Mouse (Mus musculus): Measurements from ENCODE around the gene Acsl6. TPM values are rescaled to one million over a fixed set of nuclear protein-coding genes. Genes with fewer than 3 reads are reported as not detected.

Gene Acsl6
- polyA plus RNA-seq, 1 experiment from 2014 or later: 1.5 TPM

DNA sequence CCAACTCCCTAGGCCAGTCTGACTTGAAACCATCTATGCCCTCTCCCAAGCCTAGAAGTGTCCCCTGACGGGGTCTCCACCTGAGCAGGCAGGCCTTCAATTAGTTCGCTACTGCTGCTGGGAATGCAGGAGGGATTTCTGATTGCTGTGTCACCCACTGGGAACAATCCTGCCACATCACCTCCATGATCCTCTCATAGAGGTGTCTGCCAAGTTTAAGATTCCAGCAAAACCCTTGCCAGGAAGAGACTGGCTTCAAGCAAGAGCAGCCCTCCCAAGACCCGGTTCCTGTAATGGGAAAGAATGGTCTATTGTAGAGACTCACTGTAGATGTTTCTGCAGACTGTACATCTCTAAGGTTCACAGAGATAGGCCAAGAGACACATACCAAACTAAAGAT, 992 bp upstream of the Acsl6 start:
- H3K9ac ChIP-seq (ENCODE audit: low read depth, low read length): no peak overlapping the region
- no peak overlapping the region for H3K4me3 ChIP-seq (ENCODE audit: low read depth, low read length)
- no peak overlapping the region for H3K4me2 ChIP-seq
- 81% methylated on average over 3 of the region's 3 CpGs for WGBS (ENCODE audit: insufficient replicate concordance)
- H3K27ac ChIP-seq (ENCODE audit: low read depth, low read length): no peak overlapping the region
- H3K27me3 ChIP-seq (ENCODE audit: control insufficient read depth, insufficient read depth, low read length): peaks cover 26% of the 10 kb centered on the region
- H3K9me3 ChIP-seq (replicated peaks; ENCODE audit: control insufficient read depth, low read length): 0 out of 2 replicates have a peak, but pooled peaks cover 3% of the 10 kb centered on the region
- no peaks in the 10 kb centered on the region for H3K36me3 ChIP-seq (ENCODE audit: control insufficient read depth, insufficient read depth, low read length)
- H3K4me1 ChIP-seq (ENCODE audit: control insufficient read depth, insufficient read depth, low read length): peaks cover 8% of the 10 kb centered on the region; the same call in 1 of the 2 replicates
- ATAC-seq (replicated peaks; ENCODE audit: insufficient number of reproducible peaks, low FRiP score, low TSS enrichment): no peak

GRCm38 (mm10) chr11:54303076-54303727, 396 bp upstream of the Acsl6 start:
- H3K36me3 ChIP-seq (ENCODE audit: control insufficient read depth, insufficient read depth, low read length): no peaks in the 10 kb centered on the region
- peaks cover 8% of the 10 kb centered on the region; the same call in 1 of the 2 replicates for H3K4me1 ChIP-seq (ENCODE audit: control insufficient read depth, insufficient read depth, low read length)
- peaks cover 26% of the 10 kb centered on the region for H3K27me3 ChIP-seq (ENCODE audit: control insufficient read depth, insufficient read depth, low read length)
- H3K9ac ChIP-seq (ENCODE audit: low read depth, low read length): no peak overlapping the region
- 0 out of 2 replicates have a peak, but pooled peaks cover 3% of the 10 kb centered on the region for H3K9me3 ChIP-seq (replicated peaks; ENCODE audit: control insufficient read depth, low read length)
- H3K4me2 ChIP-seq: peak overlapping the region; percentile 95
- H3K4me3 ChIP-seq (ENCODE audit: low read depth, low read length): peak overlapping the region; percentile 64
- 17% methylated on average over 6 of the region's 6 CpGs for WGBS (ENCODE audit: insufficient replicate concordance)
- no peak overlapping the region for H3K27ac ChIP-seq (ENCODE audit: low read depth, low read length)
- no peak for ATAC-seq (replicated peaks; ENCODE audit: insufficient number of reproducible peaks, low FRiP score, low TSS enrichment)

DNA sequence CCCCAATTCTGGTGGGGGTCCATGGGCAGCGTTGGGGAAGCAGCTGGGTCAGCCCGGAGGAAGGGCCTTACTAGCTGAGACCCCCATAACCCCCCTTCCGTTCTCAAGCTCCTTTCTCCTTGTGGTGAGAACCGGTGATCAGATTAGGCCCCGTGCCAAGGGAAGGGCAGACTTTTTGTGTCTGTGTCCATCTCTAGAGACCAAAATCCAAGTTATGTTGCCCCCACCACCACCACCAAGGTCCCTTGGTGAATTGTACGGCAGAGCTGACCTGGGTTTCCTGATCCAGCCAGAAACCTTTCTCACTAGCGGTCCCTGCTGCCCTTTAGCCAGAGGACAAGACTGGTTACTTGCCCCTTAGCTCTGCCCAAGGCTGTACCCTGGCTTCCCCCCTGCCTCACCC, 874 bp downstream of the Acsl6 start:
- Histone ChIP-seq H3K4me1 (ENCODE audit: control insufficient read depth, insufficient read depth, low read length) (peaks cover 8% of the 10 kb centered on the region; the same call in 1 of the 2 replicates), H3K4me2 (peak overlapping the region; percentile 95), H3K27ac (ENCODE audit: low read depth, low read length) (no peak overlapping the region), H3K27me3 (ENCODE audit: control insufficient read depth, insufficient read depth, low read length) (peaks cover 26% of the 10 kb centered on the region), H3K9me3 (replicated peaks; ENCODE audit: control insufficient read depth, low read length) (no peaks in the 10 kb centered on the region), H3K4me3 (ENCODE audit: low read depth, low read length) (peak overlapping the region; percentile 64), H3K9ac (ENCODE audit: low read depth, low read length) (no peak overlapping the region), H3K36me3 (ENCODE audit: control insufficient read depth, insufficient read depth, low read length) (no peaks in the 10 kb centered on the region)
- WGBS (ENCODE audit: insufficient replicate concordance): 3% methylated on average over 7 of the region's 7 CpGs
- ATAC-seq (replicated peaks; ENCODE audit: insufficient number of reproducible peaks, low FRiP score, low TSS enrichment): no peak

DNA sequence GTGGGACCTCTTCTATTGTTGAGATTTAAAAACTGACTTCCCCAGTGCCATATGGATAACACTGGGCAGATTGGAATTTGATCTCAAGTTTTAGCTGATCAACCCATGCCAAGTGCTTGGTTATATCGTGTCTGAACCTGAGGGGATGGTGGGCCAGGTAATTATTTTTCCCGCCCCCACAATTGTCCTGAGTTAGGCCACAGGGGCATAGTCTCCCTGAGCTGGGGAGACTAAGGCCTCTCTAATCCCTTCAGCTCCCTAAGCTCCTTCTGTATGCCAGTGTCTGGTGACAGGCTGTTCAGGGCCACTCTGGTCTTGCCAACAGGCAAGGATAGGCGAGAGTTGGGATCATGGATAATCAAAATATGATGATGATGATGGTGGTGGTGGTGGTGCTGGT, 1.7 kb downstream of the Acsl6 start:
- no peaks in the 10 kb centered on the region for H3K36me3 ChIP-seq (ENCODE audit: control insufficient read depth, insufficient read depth, low read length)
- H3K9me3 ChIP-seq (replicated peaks; ENCODE audit: control insufficient read depth, low read length): no peaks in the 10 kb centered on the region
- H3K4me2 ChIP-seq: no peak overlapping the region
- peaks cover 26% of the 10 kb centered on the region for H3K27me3 ChIP-seq (ENCODE audit: control insufficient read depth, insufficient read depth, low read length)
- ATAC-seq (replicated peaks; ENCODE audit: insufficient number of reproducible peaks, low FRiP score, low TSS enrichment): no peak
- H3K9ac ChIP-seq (ENCODE audit: low read depth, low read length): no peak overlapping the region
- 65% methylated on average over 3 of the region's 3 CpGs for WGBS (ENCODE audit: insufficient replicate concordance)
- H3K4me1 ChIP-seq (ENCODE audit: control insufficient read depth, insufficient read depth, low read length): peaks cover 8% of the 10 kb centered on the region; the same call in 1 of the 2 replicates
- H3K27ac ChIP-seq (ENCODE audit: low read depth, low read length): no peak overlapping the region
- H3K4me3 ChIP-seq (ENCODE audit: low read depth, low read length): no peak overlapping the region

DNA sequence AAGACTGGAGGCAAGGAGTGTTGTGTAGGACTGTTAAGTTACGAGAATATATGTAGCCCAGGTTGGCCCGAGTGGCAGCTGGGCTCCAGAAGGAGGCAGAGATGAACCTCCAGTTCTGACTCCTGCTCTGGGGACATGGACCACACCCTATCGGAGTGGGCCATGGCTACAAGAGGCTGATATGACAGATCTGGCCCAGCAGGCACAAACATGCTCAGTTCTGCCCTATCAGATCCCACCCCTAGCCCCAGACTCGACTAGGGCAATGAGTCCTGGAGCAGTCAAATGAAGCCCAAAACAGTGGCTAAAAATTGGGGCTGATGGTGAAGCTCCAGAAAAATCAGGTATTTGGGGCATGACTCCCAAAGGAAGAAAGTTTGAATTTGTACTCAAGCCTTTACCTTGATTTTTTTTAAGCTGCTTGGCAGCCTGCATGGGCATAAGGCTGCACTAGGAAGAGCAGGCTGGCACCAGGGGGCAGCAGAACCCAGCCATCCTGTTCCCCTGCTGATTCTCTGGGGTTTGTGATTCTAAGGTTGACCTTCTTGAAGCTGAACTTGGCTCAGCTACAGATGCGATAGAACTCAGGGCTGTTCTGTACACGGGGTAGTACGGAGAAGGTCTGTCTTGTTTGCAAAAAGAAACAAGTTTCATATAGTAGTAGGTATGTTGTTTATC, 3.7 kb downstream of the Acsl6 start:
- no peaks in the 10 kb centered on the region for H3K9me3 ChIP-seq (replicated peaks; ENCODE audit: control insufficient read depth, low read length)
- no peak overlapping the region for H3K27ac ChIP-seq (ENCODE audit: low read depth, low read length)
- H3K4me3 ChIP-seq (ENCODE audit: low read depth, low read length): no peak overlapping the region
- no peak overlapping the region for H3K4me2 ChIP-seq
- H3K27me3 ChIP-seq (ENCODE audit: control insufficient read depth, insufficient read depth, low read length): peaks cover 23% of the 10 kb centered on the region
- H3K4me1 ChIP-seq (ENCODE audit: control insufficient read depth, insufficient read depth, low read length): peaks cover 10% of the 10 kb centered on the region; the same call in 1 of the 2 replicates
- no peak for ATAC-seq (replicated peaks; ENCODE audit: insufficient number of reproducible peaks, low FRiP score, low TSS enrichment)
- no peaks in the 10 kb centered on the region for H3K36me3 ChIP-seq (ENCODE audit: control insufficient read depth, insufficient read depth, low read length)
- H3K9ac ChIP-seq (ENCODE audit: low read depth, low read length): no peak overlapping the region
- WGBS (ENCODE audit: insufficient replicate concordance): 61% methylated on average over 7 of the region's 7 CpGs

- no peaks in the 10 kb centered on the region for H3K36me3 ChIP-seq (ENCODE audit: control insufficient read depth, insufficient read depth, low read length)
- H3K4me1 ChIP-seq (ENCODE audit: control insufficient read depth, insufficient read depth, low read length): peaks cover 23% of the 10 kb centered on the region
- H3K27me3 ChIP-seq (ENCODE audit: control insufficient read depth, insufficient read depth, low read length): peaks cover 4% of the 10 kb centered on the region; the same call in 1 of the 2 replicates
- no peak overlapping the region for H3K4me3 ChIP-seq (ENCODE audit: low read depth, low read length)
- 67% methylated on average over 2 of the region's 2 CpGs for WGBS (ENCODE audit: insufficient replicate concordance)
- no peak for ATAC-seq (replicated peaks; ENCODE audit: insufficient number of reproducible peaks, low FRiP score, low TSS enrichment)
- H3K9me3 ChIP-seq (replicated peaks; ENCODE audit: control insufficient read depth, low read length): no peaks in the 10 kb centered on the region
- H3K9ac ChIP-seq (ENCODE audit: low read depth, low read length): no peak overlapping the region
- H3K4me2 ChIP-seq: no peak overlapping the region
- no peak overlapping the region for H3K27ac ChIP-seq (ENCODE audit: low read depth, low read length)
These were observed 7.0 kb downstream of the Acsl6 start for GRCm38 (mm10) chr11:54310588-54310987.

- Histone ChIP-seq H3K4me1 (ENCODE audit: control insufficient read depth, insufficient read depth, low read length) (peaks cover 23% of the 10 kb centered on the region), H3K9ac (ENCODE audit: low read depth, low read length) (no peak overlapping the region), H3K36me3 (ENCODE audit: control insufficient read depth, insufficient read depth, low read length) (no peaks in the 10 kb centered on the region), H3K4me3 (ENCODE audit: low read depth, low read length) (no peak overlapping the region), H3K4me2 (no peak overlapping the region), H3K27me3 (ENCODE audit: control insufficient read depth, insufficient read depth, low read length) (no peaks in the 10 kb centered on the region), H3K9me3 (replicated peaks; ENCODE audit: control insufficient read depth, low read length) (no peaks in the 10 kb centered on the region), H3K27ac (ENCODE audit: low read depth, low read length) (no peak overlapping the region)
- no peak for ATAC-seq (replicated peaks; ENCODE audit: insufficient number of reproducible peaks, low FRiP score, low TSS enrichment)
- WGBS (ENCODE audit: insufficient replicate concordance): 15% methylated on average over 5 of the region's 5 CpGs
These were observed 8.4 kb downstream of the Acsl6 start for GRCm38 (mm10) chr11:54312021-54312420.

DNA sequence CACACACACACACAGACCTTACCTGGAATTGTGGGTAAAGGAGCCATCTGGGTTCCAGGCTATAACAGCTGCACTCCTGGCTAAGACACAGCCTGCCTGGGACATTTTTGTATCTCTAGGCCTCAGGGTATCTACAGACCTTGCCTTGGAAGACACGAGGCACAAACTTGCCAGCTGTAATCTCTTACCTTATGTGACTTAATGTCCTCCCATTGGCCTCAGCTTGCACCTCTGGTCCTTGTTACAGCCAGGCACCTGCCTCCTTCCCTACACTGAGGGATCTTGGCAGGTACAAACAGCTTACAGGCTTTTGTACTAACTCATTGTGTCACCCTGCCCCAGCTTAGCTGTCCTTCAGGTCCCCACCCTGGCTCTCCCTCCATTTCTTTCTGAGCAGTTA, 9.0 kb downstream of the Acsl6 start:
- no peak overlapping the region for H3K4me2 ChIP-seq
- H3K4me1 ChIP-seq (ENCODE audit: control insufficient read depth, insufficient read depth, low read length): peaks cover 23% of the 10 kb centered on the region
- no peaks in the 10 kb centered on the region for H3K9me3 ChIP-seq (replicated peaks; ENCODE audit: control insufficient read depth, low read length)
- no peaks in the 10 kb centered on the region for H3K27me3 ChIP-seq (ENCODE audit: control insufficient read depth, insufficient read depth, low read length)
- no peaks in the 10 kb centered on the region for H3K36me3 ChIP-seq (ENCODE audit: control insufficient read depth, insufficient read depth, low read length)
- ATAC-seq (replicated peaks; ENCODE audit: insufficient number of reproducible peaks, low FRiP score, low TSS enrichment): no peak
- H3K9ac ChIP-seq (ENCODE audit: low read depth, low read length): no peak overlapping the region
- 41% methylated on average over 1 of the region's 1 CpGs for WGBS (ENCODE audit: insufficient replicate concordance)
- H3K4me3 ChIP-seq (ENCODE audit: low read depth, low read length): no peak overlapping the region
- no peak overlapping the region for H3K27ac ChIP-seq (ENCODE audit: low read depth, low read length)
